Mouse (Mus musculus) ES-Bruce4 (cell line): ENCODE measurements around the gene Gpatch2.

ENCODE experiments used
- CTCF ChIP-seq: IDR thresholded peaks from one replicate; pipeline ENCODE4 v1.8.1; 2011; ENCODE audit warnings: low read depth, low read length
- EP300 ChIP-seq: IDR thresholded peaks from 2 replicates; pipeline ENCODE4 v1.6.1; 2011; ENCODE audit warnings: low read depth, low read length; ENCODE audit not compliant: insufficient read depth
- POLR2A ChIP-seq: IDR thresholded peaks from one replicate; pipeline ENCODE4 v1.8.1; 2011; ENCODE audit warnings: low read length; ENCODE audit not compliant: insufficient read depth

DNA sequence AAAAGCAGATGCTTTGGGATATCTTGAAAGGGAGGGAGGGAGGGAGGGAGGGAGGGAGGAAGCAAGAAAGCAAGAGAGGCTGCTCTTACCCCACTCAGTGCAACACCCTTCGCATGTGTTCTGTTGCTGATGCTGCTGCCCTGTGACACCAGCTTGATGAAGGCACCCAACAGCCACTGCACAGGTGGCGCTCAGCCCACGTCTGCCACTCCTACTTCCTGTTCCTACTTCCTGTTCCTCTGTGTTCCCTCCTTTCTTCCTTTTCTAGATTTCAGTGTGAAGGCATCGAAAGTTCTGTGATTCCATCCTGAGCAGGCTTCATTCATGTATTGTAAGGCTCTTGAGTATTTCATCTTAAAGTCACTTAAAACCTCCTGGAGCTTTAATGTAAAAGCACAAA, 71.1 kb downstream of the Gpatch2 start:
- TF ChIP-seq POLR2A (no peak), CTCF (no peak), EP300 (no peak)
